Comparison of ENCODE assay signal across 12 mouse cellular contexts in genomic region chr2:134275881-134276280, GRCm38 (mm10).
"Had no signal": no experiment of that assay in that cellular context is flagged by ENCODE, and none has a peak within 500 bp of the region (broad histone marks: within the 10 kb centered on the region; RNA-seq: fewer than 3 reads in every experiment).

No protein-coding gene starts in this region.

- H3K4me3 ChIP-seq: left cerebral cortex, adult 2 months; liver, embryonic 13.5 days; megakaryocyte, embryonic 14.5 days; midbrain, embryonic 15.5 days; neural tube, embryonic 12.5 days had no signal

- H3K4me1 ChIP-seq: liver, embryonic 13.5 days; midbrain, embryonic 15.5 days; neural tube, embryonic 12.5 days had no signal

- H3K27ac ChIP-seq: left cerebral cortex, adult 2 months; liver, embryonic 13.5 days; macrophage; midbrain, embryonic 15.5 days; neural tube, embryonic 12.5 days had no signal

- H3K27me3 ChIP-seq: liver, embryonic 13.5 days; megakaryocyte, embryonic 14.5 days; midbrain, embryonic 15.5 days; neural tube, embryonic 12.5 days had no signal

- DNase-seq: liver; liver, embryonic 13.5 days; liver, postnatal 0 days; spleen, adult 18-20 months; thymus, adult 18-20 months; thymus, postnatal 14 days had no signal

- H3K36me3 ChIP-seq: liver, embryonic 13.5 days; midbrain, embryonic 15.5 days; neural tube, embryonic 12.5 days had no signal

- H3K9me3 ChIP-seq: liver, embryonic 13.5 days; megakaryocyte, embryonic 14.5 days; midbrain, embryonic 15.5 days; neural tube, embryonic 12.5 days had no signal

- ATAC-seq: liver, postnatal 0 days; midbrain, embryonic 15.5 days had no signal

- H3K4me2 ChIP-seq: liver, embryonic 13.5 days; midbrain, embryonic 11.5 days; midbrain, embryonic 15.5 days; neural tube, embryonic 12.5 days had no signal

- H3K9ac ChIP-seq: liver, embryonic 13.5 days; liver, postnatal 0 days; midbrain, embryonic 15.5 days; neural tube, embryonic 12.5 days had no signal
